Mouse (Mus musculus) cerebellum, adult 2 months (tissue): ENCODE results near the gene Haus4. TPM values are rescaled to one million over a fixed set of nuclear protein-coding genes. Genes with fewer than 3 reads are reported as not detected.

ENCODE experiments used
- DNase-seq, 2 experiments: peaks; one replicate each; pipeline ENCODE4 v3.0.0; 2021
- H3K27ac ChIP-seq: fragments of 200-500 bp; 2 replicates; pipeline ENCODE4 v1.5.1; 2012; ENCODE audit warnings: low read length, control low read depth, inconsistent platforms; ENCODE audit not compliant: insufficient read depth
- H3K27me3 ChIP-seq: fragments of 200-500 bp; 2 replicates; pipeline ENCODE4 v1.6.1; 2012; ENCODE audit warnings: inconsistent platforms, mild to moderate bottlenecking, low read length, moderate library complexity; ENCODE audit not compliant: control insufficient read depth, insufficient read depth
- H3K4me1 ChIP-seq: fragments of 200-500 bp; 2 replicates; pipeline ENCODE4 v1.6.1; 2011; ENCODE audit warnings: low read length; ENCODE audit not compliant: control insufficient read depth, insufficient read depth
- H3K4me3 ChIP-seq: fragments of 200-500 bp; replicated peaks from 2 replicates; pipeline ENCODE3; 2011; ENCODE audit warnings: mild to moderate bottlenecking, low read depth, low read length, control low read depth; ENCODE audit not compliant: insufficient read depth
- CTCF ChIP-seq: fragments of 200-500 bp; IDR thresholded peaks from 2 replicates; pipeline ENCODE4 v1.5.1; 2011; ENCODE audit warnings: low read depth, mild to moderate bottlenecking, control low read depth, low read length, moderate library complexity, borderline replicate concordance; ENCODE audit not compliant: insufficient read depth
- POLR2A ChIP-seq: fragments of 200-500 bp; IDR thresholded peaks from 2 replicates; pipeline ENCODE4 v1.6.1; 2011; ENCODE audit warnings: low read length, control low read depth, borderline replicate concordance; ENCODE audit not compliant: insufficient read depth
- WGBS: fragments of 180-500 bp; shearing (Covaris S2); methylation state at CpG from one replicate; pipeline ENCODE4 v1.1.7; 2018; 5-methylcytosine and 5-hydroxymethylcytosine counted together
- polyA plus RNA-seq: library from polyadenylated mRNA; depleted of rRNA; stranded (reverse); fragments of >200 nt; gene quantifications from 2 replicates; pipeline ENCODE4 v1.2.3, GENCODE M21; 2012

The Haus4 gene
- polyA plus RNA-seq, 1 experiment = 9.5 TPM

GRCm38 (mm10) chr14:54594055-54594454 is 39.6 kb upstream of the Haus4 start:
- 95% methylated on average over 3 of the region's 3 CpGs for WGBS
- Histone ChIP-seq H3K4me3 (no peak overlapping the region), H3K27me3 (no peaks in the 10 kb centered on the region), H3K27ac (no peak overlapping the region), H3K4me1 (no peaks in the 10 kb centered on the region; the same call in 1 of the 2 replicates)
- no peak for DNase-seq
- no peak for TF ChIP-seq POLR2A
- TF ChIP-seq CTCF = no peak; the same call in 1 of the 2 replicates

GRCm38 (mm10) chr14:54592319-54592934 is 38.0 kb upstream of the Haus4 start:
- no peaks in the 10 kb centered on the region; the same call in 1 of the 2 replicates for H3K4me1 ChIP-seq
- H3K27ac ChIP-seq = no peak overlapping the region
- no peak overlapping the region for H3K4me3 ChIP-seq
- DNase-seq = no peak
- no peak for TF ChIP-seq POLR2A
- no peak for TF ChIP-seq CTCF
- H3K27me3 ChIP-seq = no peaks in the 10 kb centered on the region
- 28% methylated on average over 10 of the region's 10 CpGs for WGBS

DNA sequence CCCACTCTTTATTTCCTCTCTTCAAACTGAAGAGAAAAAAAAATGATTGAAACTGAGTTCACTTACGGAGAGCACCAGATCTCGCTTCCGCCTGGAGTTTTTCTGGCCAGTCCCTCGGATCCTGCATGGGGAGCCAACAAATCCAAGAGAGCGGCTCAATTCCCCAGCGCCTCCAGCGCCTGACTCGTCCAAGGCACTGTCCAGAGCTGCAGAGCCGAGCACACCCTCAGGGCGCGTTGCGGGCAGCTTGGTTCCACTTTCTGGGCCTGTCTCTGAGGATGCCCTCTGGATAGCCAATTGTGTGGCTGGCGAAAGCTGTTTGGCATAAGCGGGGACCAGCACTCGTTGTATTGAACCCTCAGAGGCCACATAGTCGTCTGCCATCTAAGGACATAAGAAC is 36.6 kb upstream of the Haus4 start:
- H3K27me3 ChIP-seq = no peaks in the 10 kb centered on the region
- H3K4me3 ChIP-seq = no peak overlapping the region
- TF ChIP-seq POLR2A (no peak), CTCF (no peak)
- no peak for DNase-seq
- no peak overlapping the region for H3K27ac ChIP-seq
- 87% methylated on average over 16 of the region's 16 CpGs for WGBS
- no peaks in the 10 kb centered on the region; the same call in 1 of the 2 replicates for H3K4me1 ChIP-seq

DNA sequence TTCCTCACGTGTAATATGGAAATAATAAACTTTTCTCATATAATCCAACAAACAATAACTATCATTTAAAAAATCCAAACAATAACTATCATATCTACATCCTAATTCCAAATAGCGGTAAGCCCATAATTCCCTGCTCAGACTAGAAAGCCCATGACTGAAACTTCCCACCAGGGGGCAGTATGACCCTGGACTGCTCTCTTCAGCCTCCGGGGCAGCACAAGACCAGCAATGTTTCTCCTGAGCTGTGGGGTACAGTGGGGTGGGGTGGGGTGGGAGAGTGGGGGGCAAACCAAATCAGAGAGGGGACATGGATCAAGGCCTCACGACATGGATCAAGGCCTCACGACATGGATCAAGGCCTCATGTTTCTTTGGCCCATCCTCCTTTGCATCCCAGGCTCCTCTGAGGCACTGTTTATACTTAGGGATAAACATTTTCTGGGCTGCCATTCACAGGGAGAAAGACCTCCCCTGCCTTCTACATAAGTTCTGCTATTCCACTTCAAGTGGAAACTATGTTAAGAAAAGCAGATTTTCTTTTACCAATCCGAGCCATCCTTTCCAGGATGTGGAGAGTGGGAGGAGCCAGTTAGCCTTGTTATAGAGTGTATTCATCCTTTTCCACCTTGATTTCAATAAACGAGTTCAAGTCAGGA is 29.4 kb upstream of the Haus4 start:
- peak; percentile 44 to 54 for DNase-seq
- WGBS = 48% methylated on average over 7 of the region's 7 CpGs
- H3K4me1 ChIP-seq = no peaks in the 10 kb centered on the region

DNA sequence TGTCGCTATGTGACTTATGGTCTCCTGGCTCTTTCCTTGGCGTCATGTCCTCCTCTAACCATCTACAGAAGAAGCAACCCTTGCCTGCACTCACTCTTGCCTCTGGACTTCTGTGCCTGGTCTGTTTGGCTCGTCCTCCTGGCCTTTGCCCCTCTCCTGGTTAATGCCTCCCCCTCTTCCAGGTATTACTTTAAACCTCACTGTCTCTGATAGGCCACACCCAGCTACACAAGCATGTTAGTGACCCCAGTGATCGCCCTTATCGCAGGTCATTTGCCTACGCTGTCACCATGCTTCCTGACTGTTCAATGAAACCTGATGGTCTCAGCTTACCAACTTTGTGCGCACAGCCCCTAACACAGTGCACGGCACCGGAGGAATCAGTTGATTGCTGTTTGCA is 28.1 kb upstream of the Haus4 start:
- DNase-seq = no peak

More for the DNA sequence above, 29.4 kb upstream of the Haus4 start:
- Histone ChIP-seq H3K27me3 (no peaks in the 10 kb centered on the region), H3K27ac (no peak overlapping the region), H3K4me3 (no peak overlapping the region)
- peak; percentile 64; the same call in 1 of the 2 replicates for TF ChIP-seq CTCF
- no peak for TF ChIP-seq POLR2A

DNA sequence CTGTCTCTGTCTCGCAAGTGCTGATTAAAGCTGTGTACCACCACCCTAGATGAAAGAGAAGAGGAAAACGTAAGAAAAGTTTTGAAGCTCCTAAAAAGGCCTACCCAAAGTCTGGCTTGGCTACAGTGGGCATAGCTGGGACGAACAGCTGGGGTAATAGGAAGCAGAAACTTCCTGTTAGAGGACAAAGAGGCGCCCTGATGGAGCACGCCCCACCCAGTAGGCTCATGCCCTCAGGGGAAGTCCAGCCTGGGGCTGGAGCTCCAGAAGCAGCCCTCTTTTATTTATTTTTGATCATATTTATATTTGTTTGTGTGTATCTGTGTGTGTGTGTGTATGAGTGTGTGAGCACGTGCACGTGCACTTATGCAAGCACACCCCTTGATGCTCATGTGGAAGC is 25.2 kb upstream of the Haus4 start:
- 93% methylated on average over 7 of the region's 7 CpGs for WGBS
- DNase-seq = no peak
- TF ChIP-seq POLR2A (no peak), CTCF (no peak)

More for the DNA sequence above, 28.1 kb upstream of the Haus4 start:
- 92% methylated on average over 9 of the region's 9 CpGs for WGBS
- no peak overlapping the region for H3K27ac ChIP-seq
- no peaks in the 10 kb centered on the region for H3K4me1 ChIP-seq
- H3K27me3 ChIP-seq = no peaks in the 10 kb centered on the region; the same call in 1 of the 2 replicates
- TF ChIP-seq CTCF = no peak
- H3K4me3 ChIP-seq = no peak overlapping the region

GRCm38 (mm10) chr14:54578063-54578462 is 23.6 kb upstream of the Haus4 start:
- WGBS = 2% methylated on average over 10 of the region's 10 CpGs
- DNase-seq = no peak
- H3K27ac ChIP-seq = no peak overlapping the region
- no peaks in the 10 kb centered on the region for H3K4me1 ChIP-seq
- H3K4me3 ChIP-seq = peak overlapping the region; percentile 60
- TF ChIP-seq POLR2A (no peak), CTCF (peak; percentile 17; the same call in 1 of the 2 replicates)
- peaks cover 10% of the 10 kb centered on the region; the same call in 1 of the 2 replicates for H3K27me3 ChIP-seq

More for the DNA sequence above, 25.2 kb upstream of the Haus4 start:
- no peak overlapping the region for H3K4me3 ChIP-seq
- no peak overlapping the region for H3K27ac ChIP-seq
- H3K4me1 ChIP-seq = no peaks in the 10 kb centered on the region
- H3K27me3 ChIP-seq = peaks cover 10% of the 10 kb centered on the region; the same call in 1 of the 2 replicates
